Mouse (Mus musculus) kidney, adult 2 months (tissue): ENCODE data around the gene Pdlim5.

ENCODE experiments used
- CTCF ChIP-seq: fragments of 200-500 bp; conservative IDR thresholded peaks from 2 replicates; pipeline ENCODE4 v1.5.1; 2011; ENCODE audit warnings: low read depth, mild to moderate bottlenecking, control low read depth, low read length, moderate library complexity, mixed read lengths; ENCODE audit not compliant: insufficient read depth, insufficient read length
- POLR2A ChIP-seq: fragments of 200-500 bp; IDR thresholded peaks from one replicate; pipeline ENCODE4 v1.6.1; 2011; ENCODE audit warnings: low read depth, low read length, control low read depth

DNA sequence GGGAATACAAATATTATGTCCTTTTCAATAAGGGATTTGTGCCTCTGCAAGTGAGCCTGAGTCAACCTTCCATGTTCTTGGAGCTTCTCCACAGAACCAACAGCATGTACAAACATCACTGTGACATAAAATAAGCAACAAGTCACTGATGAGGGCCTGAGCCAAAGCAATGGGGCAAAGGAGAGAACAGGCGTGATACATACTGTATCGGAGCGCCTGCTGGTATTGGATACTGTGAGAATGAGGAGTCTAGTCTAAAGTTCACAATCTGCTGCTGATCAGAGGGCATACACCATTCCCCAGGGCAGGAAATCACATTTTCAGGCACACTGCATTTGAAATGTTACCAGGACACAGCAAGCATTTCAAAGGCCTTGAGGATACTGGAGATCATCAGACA lies 119.0 kb downstream of the Pdlim5 start:
- TF ChIP-seq CTCF = no peak
- TF ChIP-seq POLR2A = no peak
